Mouse (Mus musculus): ENCODE data around the gene Agap1. TPM values are rescaled to one million over a fixed set of nuclear protein-coding genes. Genes with fewer than 3 reads are reported as not detected.

The Agap1 gene
- polyA plus RNA-seq, 1 experiment from 2014 or later, result 89.6 TPM

DNA sequence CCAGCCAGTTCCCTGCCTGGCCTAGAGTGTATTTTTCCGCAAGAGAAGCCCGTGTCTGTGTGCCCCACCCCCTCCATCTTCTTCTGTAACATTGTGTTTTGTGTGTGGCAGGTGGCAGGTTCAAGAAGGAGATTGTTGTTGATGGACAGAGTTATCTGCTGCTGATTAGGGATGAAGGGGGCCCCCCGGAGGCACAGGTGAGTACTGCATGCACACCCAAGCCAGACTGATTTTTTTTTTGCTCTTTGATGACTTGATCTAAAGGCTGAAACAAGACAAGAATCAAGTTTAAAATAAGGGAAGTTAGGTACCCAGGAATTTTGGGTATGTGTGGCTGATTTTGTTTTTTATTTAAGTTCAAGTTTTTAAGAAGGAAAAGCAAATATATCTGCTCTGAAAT lies 173.0 kb downstream of the Agap1 start:
- ATAC-seq (ENCODE audit: low FRiP score, low TSS enrichment), result no peak
- Histone ChIP-seq H3K36me3 (ENCODE audit: control insufficient read depth, insufficient read depth, low read length) (peaks cover 41% of the 10 kb centered on the region), H3K9ac (replicated peaks; ENCODE audit: low read length) (no peak overlapping the region), H3K4me3 (replicated peaks; ENCODE audit: low read depth, low read length) (no peak overlapping the region), H3K4me1 (ENCODE audit: control insufficient read depth, insufficient read depth, low read length) (0 out of 2 replicates have a peak, but pooled peaks cover 7% of the 10 kb centered on the region), H3K4me2 (ENCODE audit: low read length) (no peak overlapping the region), H3K27ac (replicated peaks; ENCODE audit: low read depth, low read length) (0 out of 2 replicates have a peak overlapping the region, but pooled peaks have one; percentile 20), H3K9me3 (ENCODE audit: control insufficient read depth, low read length) (no peaks in the 10 kb centered on the region), H3K27me3 (ENCODE audit: control insufficient read depth, insufficient read depth, low read length) (no peaks in the 10 kb centered on the region)
- peak; percentile 43 for DNase-seq
- 58% methylated on average over 3 of the region's 3 CpGs for whole genome bisulfite sequencing

DNA sequence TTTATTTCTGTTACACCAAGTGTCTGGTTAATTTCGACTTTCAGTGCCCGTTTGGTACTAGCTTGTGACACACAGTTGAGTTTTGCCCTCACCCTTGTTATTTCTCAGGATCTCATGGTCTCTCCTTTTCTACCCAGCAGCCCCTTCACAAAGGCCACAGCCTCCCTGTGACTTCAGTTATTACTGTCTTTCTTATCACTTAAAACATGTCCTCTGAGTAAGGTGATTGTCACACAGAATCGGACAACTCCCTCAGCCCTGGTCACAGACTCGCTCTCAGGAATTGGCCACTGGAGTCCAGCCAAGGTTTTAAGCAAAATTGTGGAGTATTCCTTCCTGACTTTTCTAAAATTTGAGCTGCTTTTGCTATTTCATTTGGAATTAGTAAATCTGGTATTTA lies 176.2 kb downstream of the Agap1 start:
- DNase-seq, result no peak
- Histone ChIP-seq H3K9me3 (ENCODE audit: control insufficient read depth, low read length) (no peaks in the 10 kb centered on the region), H3K4me2 (ENCODE audit: low read length) (no peak overlapping the region), H3K4me3 (replicated peaks; ENCODE audit: low read depth, low read length) (no peak overlapping the region), H3K36me3 (ENCODE audit: control insufficient read depth, insufficient read depth, low read length) (peaks cover 58% of the 10 kb centered on the region), H3K4me1 (ENCODE audit: control insufficient read depth, insufficient read depth, low read length) (0 out of 2 replicates have a peak, but pooled peaks cover 7% of the 10 kb centered on the region), H3K27ac (replicated peaks; ENCODE audit: low read depth, low read length) (no peak overlapping the region), H3K9ac (replicated peaks; ENCODE audit: low read length) (no peak overlapping the region), H3K27me3 (ENCODE audit: control insufficient read depth, insufficient read depth, low read length) (no peaks in the 10 kb centered on the region)
- ATAC-seq (ENCODE audit: low FRiP score, low TSS enrichment), result no peak
- WGBS, result 95% methylated on average over 4 of the region's 4 CpGs

- H3K27ac ChIP-seq (replicated peaks; ENCODE audit: low read depth, low read length), result no peak overlapping the region
- no peak overlapping the region for H3K4me2 ChIP-seq (ENCODE audit: low read length)
- no peaks in the 10 kb centered on the region for H3K9me3 ChIP-seq (ENCODE audit: control insufficient read depth, low read length)
- H3K9ac ChIP-seq (replicated peaks; ENCODE audit: low read length), result no peak overlapping the region
- no peak for ATAC-seq (ENCODE audit: low FRiP score, low TSS enrichment)
- H3K4me1 ChIP-seq (ENCODE audit: control insufficient read depth, insufficient read depth, low read length), result 0 out of 2 replicates have a peak, but pooled peaks cover 4% of the 10 kb centered on the region
- no peak overlapping the region for H3K4me3 ChIP-seq (replicated peaks; ENCODE audit: low read depth, low read length)
- H3K27me3 ChIP-seq (ENCODE audit: control insufficient read depth, insufficient read depth, low read length), result no peaks in the 10 kb centered on the region
- DNase-seq, result peak; percentile 86
- peaks cover 64% of the 10 kb centered on the region for H3K36me3 ChIP-seq (ENCODE audit: control insufficient read depth, insufficient read depth, low read length)
- WGBS, result 14% methylated on average over 1 of the region's 1 CpGs
Measured at GRCm38 (mm10) chr1:89631747-89632146, 177.1 kb downstream of the Agap1 start.

DNA sequence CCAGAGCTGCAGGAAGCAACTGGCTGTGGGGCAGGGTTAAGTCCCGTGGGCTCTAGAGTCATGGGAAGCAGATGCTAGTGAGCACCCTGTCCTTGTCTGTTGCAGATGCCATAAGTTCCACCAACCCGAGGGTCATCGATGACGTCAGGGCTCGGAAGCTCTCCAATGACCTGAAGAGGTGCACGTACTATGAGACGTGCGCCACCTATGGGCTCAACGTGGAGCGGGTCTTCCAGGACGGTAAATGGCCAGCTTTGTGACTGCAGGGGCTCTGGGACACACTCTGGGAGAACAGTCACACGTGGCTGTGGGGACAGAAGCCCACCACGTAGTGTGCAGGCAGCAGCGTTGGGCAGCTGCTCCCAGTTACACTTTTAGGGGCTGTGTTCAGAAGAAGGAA lies 179.4 kb downstream of the Agap1 start:
- 76% methylated on average over 14 of the region's 14 CpGs for WGBS
- H3K9me3 ChIP-seq (ENCODE audit: control insufficient read depth, low read length), result no peaks in the 10 kb centered on the region
- peaks cover 74% of the 10 kb centered on the region for H3K36me3 ChIP-seq (ENCODE audit: control insufficient read depth, insufficient read depth, low read length)
- no peaks in the 10 kb centered on the region for H3K4me1 ChIP-seq (ENCODE audit: control insufficient read depth, insufficient read depth, low read length)
- no peaks in the 10 kb centered on the region for H3K27me3 ChIP-seq (ENCODE audit: control insufficient read depth, insufficient read depth, low read length)
- DNase-seq, result no peak
- H3K4me2 ChIP-seq (ENCODE audit: low read length), result no peak overlapping the region
- no peak for ATAC-seq (ENCODE audit: low FRiP score, low TSS enrichment)
- H3K27ac ChIP-seq (replicated peaks; ENCODE audit: low read depth, low read length), result no peak overlapping the region
- no peak overlapping the region for H3K4me3 ChIP-seq (replicated peaks; ENCODE audit: low read depth, low read length)
- no peak overlapping the region for H3K9ac ChIP-seq (replicated peaks; ENCODE audit: low read length)

DNA sequence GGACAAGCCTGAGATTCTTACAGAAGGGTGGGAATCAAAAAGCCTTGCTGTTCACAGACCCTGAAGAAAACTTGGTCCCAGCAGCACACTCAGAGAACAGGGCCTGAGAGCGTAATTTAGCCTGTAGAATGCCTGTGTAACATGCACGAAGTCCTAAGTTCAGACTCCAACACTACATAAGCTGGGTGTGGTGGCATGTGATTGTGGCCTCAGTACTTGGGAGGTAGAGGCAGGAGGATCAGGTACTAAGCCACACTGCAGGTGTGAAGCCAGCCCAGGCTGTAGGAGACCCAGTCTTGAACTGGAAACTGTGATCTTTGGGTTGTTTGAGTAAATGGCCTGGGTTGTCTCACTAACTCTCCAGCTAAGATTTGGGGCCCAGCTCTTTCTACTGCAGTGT lies 180.5 kb downstream of the Agap1 start:
- peaks cover 63% of the 10 kb centered on the region for H3K36me3 ChIP-seq (ENCODE audit: control insufficient read depth, insufficient read depth, low read length)

GRCm38 (mm10) chr1:89637670-89638069 lies 183.1 kb downstream of the Agap1 start:
- H3K27ac ChIP-seq (replicated peaks; ENCODE audit: low read depth, low read length), result no peak overlapping the region
- WGBS, result 92% methylated on average over 4 of the region's 4 CpGs
- H3K9me3 ChIP-seq (ENCODE audit: control insufficient read depth, low read length), result no peaks in the 10 kb centered on the region
- no peak for ATAC-seq (ENCODE audit: low FRiP score, low TSS enrichment)
- no peak overlapping the region for H3K4me3 ChIP-seq (replicated peaks; ENCODE audit: low read depth, low read length)
- H3K4me2 ChIP-seq (ENCODE audit: low read length), result no peak overlapping the region
- no peaks in the 10 kb centered on the region for H3K4me1 ChIP-seq (ENCODE audit: control insufficient read depth, insufficient read depth, low read length)
- H3K27me3 ChIP-seq (ENCODE audit: control insufficient read depth, insufficient read depth, low read length), result no peaks in the 10 kb centered on the region
- DNase-seq, result no peak
- no peak overlapping the region for H3K9ac ChIP-seq (replicated peaks; ENCODE audit: low read length)
- H3K36me3 ChIP-seq (ENCODE audit: control insufficient read depth, insufficient read depth, low read length), result peaks cover 51% of the 10 kb centered on the region

More for the DNA sequence above, 180.5 kb downstream of the Agap1 start:
- Histone ChIP-seq H3K4me1 (ENCODE audit: control insufficient read depth, insufficient read depth, low read length) (no peaks in the 10 kb centered on the region), H3K27me3 (ENCODE audit: control insufficient read depth, insufficient read depth, low read length) (no peaks in the 10 kb centered on the region), H3K9me3 (ENCODE audit: control insufficient read depth, low read length) (no peaks in the 10 kb centered on the region), H3K27ac (replicated peaks; ENCODE audit: low read depth, low read length) (no peak overlapping the region), H3K4me2 (ENCODE audit: low read length) (no peak overlapping the region), H3K4me3 (replicated peaks; ENCODE audit: low read depth, low read length) (no peak overlapping the region), H3K9ac (replicated peaks; ENCODE audit: low read length) (no peak overlapping the region)
- DNase-seq (no peak), ATAC-seq (ENCODE audit: low FRiP score, low TSS enrichment) (no peak)
- 90% methylated on average over 2 of the region's 2 CpGs for WGBS

DNA sequence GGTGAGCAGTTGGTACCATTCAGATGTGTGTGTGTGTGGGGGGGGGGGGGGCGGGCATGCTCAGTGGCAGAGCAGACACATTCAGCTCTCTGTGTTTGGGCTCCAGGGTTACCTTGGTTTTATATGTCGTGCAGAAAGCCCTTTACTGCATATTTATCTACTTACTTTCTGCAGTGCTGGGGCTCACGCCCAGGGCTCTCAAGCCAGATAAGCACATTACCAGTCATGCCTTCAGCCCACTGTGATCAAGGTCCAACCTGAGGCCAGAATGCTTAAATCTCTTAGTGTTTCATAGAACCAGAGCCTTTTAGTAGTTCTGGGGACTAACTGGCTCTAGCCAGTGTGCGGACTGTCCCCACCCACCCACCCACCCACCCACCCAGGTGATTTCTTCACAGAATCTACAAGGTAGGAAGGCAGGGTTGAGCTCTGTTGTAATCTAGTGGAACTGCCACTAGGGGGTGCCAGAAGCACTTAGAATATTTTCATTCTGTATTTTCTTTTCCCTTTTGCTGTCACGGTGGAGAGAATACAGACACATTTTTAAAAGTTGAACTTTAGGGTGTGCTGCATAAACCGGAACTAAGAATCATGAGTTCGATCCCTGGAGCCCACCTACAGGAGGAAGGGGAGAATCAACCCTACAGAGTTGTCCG lies 189.0 kb downstream of the Agap1 start:
- no peak for ATAC-seq (ENCODE audit: low FRiP score, low TSS enrichment)

DNA sequence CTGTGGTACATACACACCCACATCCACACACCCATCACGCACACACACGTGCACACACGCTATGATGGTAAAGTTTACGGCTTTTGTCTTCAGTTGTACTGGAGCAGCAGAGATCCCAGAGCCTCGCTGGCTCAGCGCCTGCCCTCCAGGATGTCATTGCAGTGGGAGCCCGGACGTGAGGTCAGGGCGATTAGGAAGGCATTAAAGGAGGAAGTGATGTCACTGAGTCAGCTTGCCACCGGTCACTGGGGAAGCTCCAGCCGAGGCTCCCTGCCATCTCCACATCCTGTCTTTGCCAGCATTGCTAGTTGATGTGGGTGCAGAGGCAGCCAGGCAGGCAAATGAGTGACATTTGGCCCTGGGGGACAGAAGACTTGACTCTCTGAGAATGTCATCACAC lies 189.5 kb downstream of the Agap1 start:
- Histone ChIP-seq H3K36me3 (ENCODE audit: control insufficient read depth, insufficient read depth, low read length) (0 out of 2 replicates have a peak, but pooled peaks cover 6% of the 10 kb centered on the region), H3K4me1 (ENCODE audit: control insufficient read depth, insufficient read depth, low read length) (no peaks in the 10 kb centered on the region), H3K4me2 (ENCODE audit: low read length) (no peak overlapping the region), H3K4me3 (replicated peaks; ENCODE audit: low read depth, low read length) (no peak overlapping the region), H3K9ac (replicated peaks; ENCODE audit: low read length) (no peak overlapping the region), H3K27ac (replicated peaks; ENCODE audit: low read depth, low read length) (no peak overlapping the region), H3K27me3 (ENCODE audit: control insufficient read depth, insufficient read depth, low read length) (no peaks in the 10 kb centered on the region), H3K9me3 (ENCODE audit: control insufficient read depth, low read length) (no peaks in the 10 kb centered on the region)
- ATAC-seq (ENCODE audit: low FRiP score, low TSS enrichment), result no peak
- no peak for DNase-seq
- 88% methylated on average over 11 of the region's 11 CpGs for WGBS

More for the DNA sequence above, 189.0 kb downstream of the Agap1 start:
- Histone ChIP-seq H3K9ac (replicated peaks; ENCODE audit: low read length) (no peak overlapping the region), H3K36me3 (ENCODE audit: control insufficient read depth, insufficient read depth, low read length) (peaks cover 8% of the 10 kb centered on the region), H3K4me2 (ENCODE audit: low read length) (no peak overlapping the region), H3K9me3 (ENCODE audit: control insufficient read depth, low read length) (no peaks in the 10 kb centered on the region), H3K4me3 (replicated peaks; ENCODE audit: low read depth, low read length) (no peak overlapping the region), H3K27me3 (ENCODE audit: control insufficient read depth, insufficient read depth, low read length) (no peaks in the 10 kb centered on the region), H3K27ac (replicated peaks; ENCODE audit: low read depth, low read length) (no peak overlapping the region), H3K4me1 (ENCODE audit: control insufficient read depth, insufficient read depth, low read length) (no peaks in the 10 kb centered on the region)
- whole genome bisulfite sequencing, result 77% methylated on average over 8 of the region's 8 CpGs
- DNase-seq, result peak; percentile 85

Measured in midbrain, embryonic 14.5 days (tissue).